Mouse (Mus musculus) bone marrow macrophage, adult 2 months (primary cell): ENCODE measurements around the gene Erc2.

Experiments
- CTCF ChIP-seq: IDR thresholded peaks from 2 replicates; pipeline ENCODE4 v1.5.1; 2012; ENCODE audit warnings: low read depth, mild to moderate bottlenecking, low read length, moderate library complexity
- POLR2A ChIP-seq: IDR thresholded peaks from 2 replicates; pipeline ENCODE4 v1.6.1; 2012; ENCODE audit warnings: mild to moderate bottlenecking, low read depth, low read length, borderline replicate concordance

DNA sequence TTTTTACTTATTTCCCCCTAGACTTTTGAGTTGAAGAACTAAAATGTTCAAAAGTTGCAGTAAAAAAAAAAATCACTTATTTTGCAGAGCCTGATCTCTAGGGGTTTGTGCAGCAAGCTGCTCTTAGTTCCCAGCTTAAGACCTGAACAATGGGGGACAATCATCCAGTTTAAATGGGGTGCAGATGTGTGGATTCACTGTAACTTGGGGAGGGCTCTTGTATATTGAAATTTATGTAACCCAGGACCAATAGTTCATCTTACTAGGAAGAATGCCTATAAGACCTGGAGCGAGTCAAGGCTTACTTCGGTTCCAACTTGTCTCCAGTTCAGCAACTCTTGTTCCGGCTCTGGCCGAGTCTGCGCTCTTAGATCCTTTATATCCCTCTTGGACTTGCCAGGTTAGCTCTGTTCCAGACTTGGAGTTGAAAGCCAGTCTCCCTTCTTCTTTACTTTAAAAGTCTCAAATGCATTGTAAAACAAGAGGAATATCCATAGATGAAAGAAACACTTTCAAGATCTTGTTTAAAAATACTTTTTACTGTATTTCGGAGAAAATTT lies 136.9 kb downstream of the Erc2 start:
- no peak for TF ChIP-seq CTCF
- no peak for TF ChIP-seq POLR2A
